Mouse (Mus musculus) cerebellum, adult 9-10 months (tissue): ENCODE data around the gene Mss51.

Experiments used
- DNase-seq: peaks from one replicate; pipeline ENCODE4 v3.0.0; 2022

Gene Mss51

DNA sequence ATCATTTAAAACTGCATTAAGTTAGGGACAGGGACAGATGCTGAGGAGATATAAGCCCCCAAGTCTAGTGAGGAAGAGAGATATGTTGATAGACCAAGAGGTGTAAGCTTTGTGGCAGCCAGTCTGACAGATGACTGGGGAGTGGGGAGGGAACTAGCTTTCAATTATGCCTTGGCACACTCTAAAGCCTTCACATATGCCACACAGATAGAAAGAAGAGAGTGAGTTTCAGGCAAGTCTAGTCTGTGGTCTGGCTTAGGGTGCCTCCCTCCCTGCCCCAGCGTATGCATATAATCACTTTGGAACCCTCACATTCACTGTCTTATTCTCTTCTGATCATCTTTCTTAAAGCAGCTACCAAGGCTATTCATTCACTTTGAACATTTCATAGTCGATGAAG, 45.4 kb downstream of the Mss51 start:
- DNase-seq = no peak

- no peak for DNase-seq
These were observed 49.5 kb downstream of the Mss51 start for GRCm38 (mm10) chr14:20447209-20447608.

- DNase-seq = no peak
These were observed 54.4 kb downstream of the Mss51 start for GRCm38 (mm10) chr14:20442252-20442651.

- DNase-seq = no peak
These were observed 59.7 kb downstream of the Mss51 start for GRCm38 (mm10) chr14:20436976-20437375.
